Mouse (Mus musculus) bone marrow, adult 2 months (tissue): ENCODE measurements around the gene Hsp90ab1.

Experiments
- CTCF ChIP-seq: fragments of 200-500 bp; IDR thresholded peaks from 2 replicates; pipeline ENCODE4 v1.5.1; 2011; ENCODE audit warnings: low read length, control low read depth; ENCODE audit not compliant: control insufficient read depth, insufficient read depth
- POLR2A ChIP-seq: fragments of 200-500 bp; IDR thresholded peaks from 2 replicates; pipeline ENCODE4 v1.6.1; 2011; ENCODE audit warnings: low read depth, mild to moderate bottlenecking, control low read depth, low read length, borderline replicate concordance; ENCODE audit not compliant: control insufficient read depth

DNA sequence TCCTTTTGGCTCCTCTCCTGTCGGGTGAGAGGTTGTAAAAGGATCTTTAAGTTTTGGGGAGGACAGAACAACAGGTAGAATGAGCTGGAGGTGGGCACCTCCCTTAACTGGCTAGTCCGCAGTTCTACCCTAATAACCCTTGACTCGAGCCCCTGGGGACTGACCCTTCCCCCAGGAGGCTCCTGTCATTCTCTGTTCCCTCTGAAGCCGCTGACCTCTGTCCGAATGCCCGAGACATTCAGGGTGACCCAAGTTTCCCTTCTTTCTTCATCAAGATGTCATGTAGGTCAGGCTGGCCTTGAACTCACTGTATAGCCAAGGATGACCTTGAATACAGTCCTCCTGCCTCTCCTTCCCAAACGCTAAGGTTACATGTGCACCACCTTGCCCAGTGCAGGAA is 15.3 kb upstream of the Hsp90ab1 start:
- TF ChIP-seq CTCF: no peak
- no peak for TF ChIP-seq POLR2A
